Mouse (Mus musculus) CD4-positive, CD25-positive, alpha-beta regulatory T cell, adult 9 weeks (primary cell): ENCODE results near the gene Spryd4. TPM values are rescaled to one million over a fixed set of nuclear protein-coding genes. Genes with fewer than 3 reads are reported as not detected.

Source experiments
- polyA plus RNA-seq: library from polyadenylated mRNA; unstranded; fragments of 100-300 nt; shearing (Covaris generic); gene quantifications from one replicate; pipeline ENCODE4 v1.2.1, GENCODE M21; 2017

Spryd4 gene
- polyA plus RNA-seq = 19.0 TPM

DNA sequence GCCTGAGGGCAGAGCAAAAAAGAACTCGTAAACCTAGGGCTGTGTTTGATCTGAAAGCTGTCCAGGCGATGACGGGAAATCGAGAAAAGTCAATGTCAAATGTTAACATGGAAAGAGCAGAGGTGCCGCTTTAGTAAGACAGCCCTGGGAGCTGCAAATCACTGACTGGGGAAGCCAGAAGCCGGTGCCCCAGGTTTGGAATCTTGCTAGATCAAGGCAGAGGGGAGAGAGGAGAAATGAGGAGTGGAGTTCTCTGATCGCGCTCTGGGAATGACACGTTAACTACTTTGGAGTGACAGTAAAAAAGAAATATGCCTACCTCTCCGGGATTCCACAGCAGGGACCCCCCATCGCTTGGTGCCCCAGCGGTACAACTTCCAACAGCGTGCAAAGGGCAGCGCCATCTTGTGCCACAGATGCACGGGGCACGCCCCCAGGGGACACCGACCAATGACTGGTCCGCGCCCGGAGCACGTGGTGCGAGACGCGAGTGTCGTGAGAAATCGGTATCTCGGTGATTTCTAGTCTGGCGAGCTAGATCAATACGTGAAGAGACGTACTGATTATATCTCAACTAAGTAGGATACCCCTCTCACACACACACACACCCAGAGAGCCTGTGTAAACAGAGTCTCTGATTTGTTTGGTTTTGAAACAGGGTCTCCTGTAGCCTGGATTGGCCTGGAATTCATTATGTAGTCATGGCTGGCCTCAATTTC, at the start of gene Spryd4:
Gene Spryd4, minus strand, starts transcription at position 418 of the 719 bp plus-strand sequence.

DNA sequence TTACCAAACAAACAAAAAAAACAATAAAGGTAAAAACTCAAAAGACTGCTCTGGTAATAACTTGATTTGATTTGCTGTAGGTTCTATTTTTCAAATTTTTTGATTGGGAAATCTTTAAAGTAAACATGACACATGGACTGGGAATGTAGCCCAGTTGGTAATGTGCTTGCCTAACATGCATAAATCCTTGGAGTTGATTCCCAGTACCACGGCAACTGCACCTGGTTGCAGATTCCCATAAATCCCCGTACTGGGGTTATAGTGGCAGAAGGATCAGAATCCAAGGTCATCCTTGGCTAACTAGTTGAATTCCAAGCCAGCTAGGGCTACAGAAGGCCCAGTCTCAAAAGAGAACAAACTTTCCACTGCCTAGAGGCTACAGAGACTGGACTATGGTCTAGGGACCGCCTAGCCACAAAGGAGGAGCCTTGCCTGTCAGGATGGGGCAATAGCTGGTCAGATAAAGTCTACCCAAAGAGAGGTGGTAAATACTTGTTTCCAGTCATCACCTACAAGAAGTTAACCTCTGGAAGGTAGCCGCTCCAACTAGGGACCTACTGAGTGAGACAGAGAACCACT, 42.2 kb upstream of the Spryd4 start, which contains the start of gene Apon:
Gene Apon, plus strand, starts transcription at position 420 of the 579 bp plus-strand sequence.

DNA sequence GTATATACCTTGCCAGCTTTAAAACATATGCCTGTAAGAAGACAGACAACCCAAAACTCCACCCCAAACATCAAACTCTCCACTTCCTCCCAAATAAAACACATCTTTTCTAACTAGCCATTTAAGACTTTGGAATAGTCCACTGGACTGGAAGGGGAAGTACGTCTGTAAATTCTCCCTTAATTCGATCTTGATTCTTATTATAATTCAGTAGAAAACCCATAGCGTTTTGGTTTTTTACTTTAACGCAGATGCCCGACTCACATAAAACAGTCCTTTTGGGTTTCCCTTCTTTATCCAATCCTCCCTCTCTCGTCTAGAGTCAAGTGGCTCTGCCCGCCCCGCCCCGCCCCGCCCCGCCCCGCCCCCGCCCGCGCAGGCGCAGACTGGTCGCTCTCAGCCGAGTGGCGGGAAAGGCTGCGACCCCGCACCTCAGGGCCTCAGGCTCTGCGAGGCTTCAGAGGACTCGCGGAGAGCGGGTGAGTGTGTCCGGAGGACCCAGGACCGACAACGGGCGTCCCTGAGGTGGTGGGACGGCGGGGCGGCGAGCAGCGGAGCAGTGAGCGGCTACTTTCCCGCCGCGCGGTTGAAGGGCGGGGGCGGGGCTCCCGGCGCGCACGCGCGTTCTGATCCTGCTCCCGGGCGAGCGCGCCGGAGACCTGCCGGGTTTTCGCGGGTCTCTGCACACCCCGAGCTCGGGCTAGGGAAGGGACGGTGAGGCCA, 20.3 kb upstream of the Spryd4 start, which contains the start of gene Timeless:
Gene Timeless, plus strand, starts transcription at position 369 of the 723 bp plus-strand sequence.

DNA sequence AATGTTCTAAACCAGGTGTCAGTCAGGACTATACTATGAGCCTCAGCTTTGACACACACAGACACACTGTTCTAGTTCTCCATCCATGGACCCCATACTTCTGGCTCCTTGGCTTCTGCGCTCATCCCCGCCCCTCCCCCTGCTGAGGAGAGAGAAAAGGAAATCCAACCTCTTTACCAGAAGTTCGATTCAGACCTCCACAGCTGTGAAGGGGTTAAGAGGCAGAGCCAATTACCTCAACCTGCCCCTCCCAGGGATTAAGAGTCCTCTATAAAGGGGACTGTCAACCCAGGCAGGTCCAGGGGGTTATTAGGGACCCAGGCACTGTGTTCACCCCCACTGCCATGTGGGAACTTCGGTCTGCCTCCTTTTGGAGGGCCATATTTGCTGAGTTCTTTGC, 13.9 kb upstream of the Spryd4 start, which contains the start of gene Mip:
Gene Mip, plus strand, starts transcription at position 301 of the 400 bp plus-strand sequence.

DNA sequence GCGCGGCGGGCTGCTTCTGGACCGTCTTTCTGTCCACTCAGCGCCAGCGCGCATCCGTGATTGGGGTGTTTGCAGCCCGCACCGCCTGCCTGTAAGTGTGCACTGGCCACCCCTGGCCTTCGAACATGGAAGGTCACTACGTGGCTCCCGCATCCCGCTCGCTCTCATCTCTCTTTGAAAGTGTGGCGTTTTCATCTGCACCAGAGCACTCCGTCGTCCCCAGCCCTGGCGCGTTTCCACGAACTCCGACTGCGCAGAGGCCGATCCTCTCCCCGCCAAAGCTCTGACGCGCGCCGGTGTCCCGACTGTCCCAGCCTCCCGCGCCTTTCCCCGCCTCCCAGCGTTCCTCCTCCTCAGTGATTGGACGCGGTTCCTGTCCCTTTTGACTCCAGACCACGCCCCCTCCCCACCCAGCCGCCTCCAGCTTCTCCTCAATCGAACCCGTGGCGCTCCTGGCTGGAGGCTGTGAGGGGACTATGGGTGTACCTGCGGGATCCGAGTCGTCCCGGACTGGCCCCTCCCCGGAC, 17.5 kb downstream of the Spryd4 start, which contains the start of gene Gls2:
Gene Gls2, plus strand, starts transcription at position 434 of the 527 bp plus-strand sequence.

DNA sequence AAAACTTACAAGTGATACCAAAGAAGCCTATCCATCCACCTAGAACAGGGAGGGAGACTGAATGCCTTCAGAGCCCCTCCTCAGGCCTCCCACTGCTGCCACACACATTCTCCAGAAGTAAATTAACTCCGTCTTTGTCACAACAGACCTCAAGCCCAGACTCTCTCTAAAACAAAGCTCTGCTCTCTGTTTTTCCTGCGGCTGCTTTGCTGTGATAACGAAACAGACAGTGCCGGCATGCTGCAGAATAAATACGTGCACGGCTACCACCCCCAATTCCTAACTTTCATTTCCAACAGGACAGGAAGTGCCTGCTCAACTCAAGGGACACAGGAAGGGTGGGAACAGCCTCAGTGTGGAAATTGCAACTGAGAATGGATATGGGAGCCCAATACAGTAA, 31.6 kb downstream of the Spryd4 start, which contains the start of gene Rbms2:
Gene Rbms2, minus strand, starts transcription at position 309 of the 400 bp plus-strand sequence.

Other genes with a start within 250 kb of the Spryd4 start
- gene Hsd17b6, start 204.2 kb downstream of the Spryd4 start, polyA plus RNA-seq = not detected
- gene Prim1, start 196.6 kb downstream of the Spryd4 start, polyA plus RNA-seq = 19.3 TPM
- 671 TPM for gene Naca, start 176.2 kb downstream of the Spryd4 start, polyA plus RNA-seq
- 53.7 TPM for gene Ptges3, start 152.9 kb downstream of the Spryd4 start, polyA plus RNA-seq
- 995 TPM for gene Atp5b, start 128.5 kb downstream of the Spryd4 start, polyA plus RNA-seq
- gene Baz2a, start 120.2 kb downstream of the Spryd4 start, polyA plus RNA-seq = 85.4 TPM
- 35.9 TPM for gene Rbms2, start 31.5 kb downstream of the Spryd4 start, polyA plus RNA-seq
- gene Gls2, start 17.4 kb downstream of the Spryd4 start, polyA plus RNA-seq = 0.33 TPM
- not detected for gene Mip, start 14.0 kb upstream of the Spryd4 start, polyA plus RNA-seq
- gene Timeless, start 20.3 kb upstream of the Spryd4 start, polyA plus RNA-seq = 30.7 TPM
- gene Apon, start 42.3 kb upstream of the Spryd4 start, polyA plus RNA-seq = not detected
- not detected for gene Apof, start 56.9 kb upstream of the Spryd4 start, polyA plus RNA-seq
- gene Stat2, start 58.8 kb upstream of the Spryd4 start, polyA plus RNA-seq = 95.2 TPM
- gene Il23a, start 86.9 kb upstream of the Spryd4 start, polyA plus RNA-seq = not detected
- 51.5 TPM for gene Pan2, start 91.5 kb upstream of the Spryd4 start, polyA plus RNA-seq
- 154 TPM for gene Cnpy2, start 110.7 kb upstream of the Spryd4 start, polyA plus RNA-seq
- gene Cs, start 125.9 kb upstream of the Spryd4 start, polyA plus RNA-seq = 182 TPM
- gene Coq10a, start 157.2 kb upstream of the Spryd4 start, polyA plus RNA-seq = 14.7 TPM
- gene Ankrd52, start 165.3 kb upstream of the Spryd4 start, polyA plus RNA-seq = 1.5 TPM
- not detected for gene Slc39a5, start 189.4 kb upstream of the Spryd4 start, polyA plus RNA-seq
- 131 TPM for gene Nabp2, start 199.7 kb upstream of the Spryd4 start, polyA plus RNA-seq
- 50.5 TPM for gene Rnf41, start 199.8 kb upstream of the Spryd4 start, polyA plus RNA-seq
- gene Smarcc2, start 247.4 kb upstream of the Spryd4 start, polyA plus RNA-seq = 134 TPM